Mouse (Mus musculus): ENCODE measurements around the gene Pou5f2.

Gene Pou5f2

GRCm38 (mm10) chr13:78024683-78025294 lies at the start of gene Pou5f2:
Pou5f2 (plus strand) TSS chr13:78024902.
- DNase-seq, result peak; percentile 12 to 23

- DNase-seq, result no peak
These were observed 48.5 kb upstream of the Pou5f2 start for GRCm38 (mm10) chr13:77976248-77976647.

- no peak for DNase-seq
These were observed 47.6 kb upstream of the Pou5f2 start for GRCm38 (mm10) chr13:77977121-77977520.

GRCm38 (mm10) chr13:77982105-77982851 lies 42.4 kb upstream of the Pou5f2 start:
- DNase-seq, result peak in 1 of 2 experiments; percentile 19

- no peak for DNase-seq
These were observed 41.9 kb upstream of the Pou5f2 start for GRCm38 (mm10) chr13:77982852-77983202.

- no peak for DNase-seq
These were observed 33.4 kb upstream of the Pou5f2 start for GRCm38 (mm10) chr13:77991189-77991886.

- no peak for DNase-seq
These were observed 20.1 kb upstream of the Pou5f2 start for GRCm38 (mm10) chr13:78004649-78005048.

GRCm38 (mm10) chr13:78005344-78005743 lies 19.4 kb upstream of the Pou5f2 start:
- no peak for DNase-seq

GRCm38 (mm10) chr13:78010176-78010575 lies 14.5 kb upstream of the Pou5f2 start:
- DNase-seq, result no peak

GRCm38 (mm10) chr13:78032821-78033220 lies 8.1 kb downstream of the Pou5f2 start:
- DNase-seq, result no peak

GRCm38 (mm10) chr13:78037203-78037602 lies 12.5 kb downstream of the Pou5f2 start:
- DNase-seq, result no peak

GRCm38 (mm10) chr13:78043203-78043602 lies 18.5 kb downstream of the Pou5f2 start:
- no peak for DNase-seq

GRCm38 (mm10) chr13:78045116-78045515 lies 20.4 kb downstream of the Pou5f2 start:
- no peak for DNase-seq

All from lung, postnatal 4 days (tissue).